Mouse (Mus musculus) cerebellum, adult 11 months (tissue): ENCODE results near the gene Bzw2.

Source experiments
- DNase-seq: peaks from one replicate; pipeline ENCODE4 v3.0.0; 2022

The Bzw2 gene

DNA sequence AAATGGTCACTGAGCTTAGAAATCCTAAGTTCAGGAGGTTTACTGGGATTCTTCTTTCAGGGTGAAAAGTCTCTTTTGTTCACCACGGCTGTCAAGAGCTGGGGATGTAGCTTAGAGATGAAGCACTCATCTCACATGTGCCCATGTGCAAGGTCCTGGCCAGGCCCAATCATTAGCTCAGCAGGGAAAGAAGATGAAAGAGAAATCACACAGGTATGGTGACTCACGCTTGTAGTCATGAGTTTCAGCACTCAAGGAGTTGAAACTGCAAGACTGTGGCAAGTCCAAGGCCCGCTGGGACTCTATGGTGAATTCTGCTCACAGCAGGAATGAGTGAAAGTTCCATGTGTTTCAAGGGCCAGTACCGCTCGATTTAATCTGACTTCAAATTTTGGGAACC lies 23.8 kb downstream of the Bzw2 start:
- DNase-seq = no peak

- no peak for DNase-seq
Observed at GRCm38 (mm10) chr12:36133547-36133946, 24.3 kb downstream of the Bzw2 start.

DNA sequence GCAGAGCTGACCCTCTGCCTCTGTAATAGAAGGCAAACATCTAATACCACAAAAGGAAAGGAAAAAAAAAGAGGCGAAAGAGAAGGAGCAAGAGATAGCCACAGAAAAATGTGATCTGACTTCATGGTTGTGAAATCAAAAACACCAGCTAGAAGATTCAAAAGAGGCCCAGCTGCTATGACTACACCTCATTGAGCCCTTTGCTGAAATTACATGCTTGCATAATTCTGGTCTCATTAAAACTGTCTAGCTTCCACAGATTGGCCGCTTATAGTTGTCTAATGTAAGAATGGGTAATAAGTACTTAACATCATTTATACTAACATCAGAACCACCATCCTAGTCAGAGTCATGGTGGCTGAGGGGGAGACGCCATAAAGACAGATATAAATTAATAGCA lies 25.2 kb downstream of the Bzw2 start:
- no peak for DNase-seq

GRCm38 (mm10) chr12:36132254-36132653 lies 25.6 kb downstream of the Bzw2 start:
- DNase-seq = no peak

DNA sequence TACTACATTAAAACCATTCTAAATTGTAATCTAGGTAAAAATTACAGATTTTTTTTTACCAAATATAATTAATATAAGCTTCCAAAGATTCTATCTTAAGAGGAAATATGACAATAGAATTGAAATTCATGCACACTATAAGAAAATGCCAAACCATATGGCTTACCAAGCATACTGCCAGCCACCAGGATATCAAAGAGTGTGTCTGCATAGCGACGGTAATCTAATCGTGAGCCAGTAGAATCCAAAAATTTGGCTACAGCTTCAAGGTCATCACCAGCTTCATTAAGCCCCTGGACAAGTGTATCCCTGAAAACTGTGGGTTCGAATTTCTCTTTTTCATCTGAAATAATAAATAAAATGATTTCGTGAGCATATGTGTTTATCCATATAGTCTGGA lies 28.1 kb downstream of the Bzw2 start:
- no peak for DNase-seq

DNA sequence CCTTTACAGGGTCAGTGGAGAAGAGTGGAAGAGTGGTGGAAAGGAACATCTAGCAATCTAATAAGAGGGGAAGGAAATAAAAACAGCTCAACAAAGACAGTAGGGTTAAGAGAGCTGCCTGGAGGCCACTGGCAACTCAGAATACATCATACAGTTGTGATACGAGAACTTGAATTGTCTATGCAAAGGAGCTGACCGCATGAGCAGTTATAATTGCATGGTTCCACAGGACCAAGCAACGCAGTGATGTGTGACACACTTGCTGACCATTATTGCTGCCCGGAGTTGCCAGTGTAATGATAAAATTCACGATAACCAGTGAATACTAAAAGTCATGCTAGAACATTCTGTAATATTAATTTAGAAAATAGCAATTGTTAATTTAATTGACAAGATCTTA lies 31.8 kb downstream of the Bzw2 start:
- DNase-seq = no peak

- DNase-seq = no peak
Observed at GRCm38 (mm10) chr12:36119244-36119643, 38.6 kb downstream of the Bzw2 start.

GRCm38 (mm10) chr12:36117161-36117560 lies 40.7 kb downstream of the Bzw2 start:
- no peak for DNase-seq

GRCm38 (mm10) chr12:36112081-36112480 lies 45.8 kb downstream of the Bzw2 start:
- DNase-seq = no peak

- no peak for DNase-seq
Observed at GRCm38 (mm10) chr12:36111110-36111509, 46.8 kb downstream of the Bzw2 start.

DNA sequence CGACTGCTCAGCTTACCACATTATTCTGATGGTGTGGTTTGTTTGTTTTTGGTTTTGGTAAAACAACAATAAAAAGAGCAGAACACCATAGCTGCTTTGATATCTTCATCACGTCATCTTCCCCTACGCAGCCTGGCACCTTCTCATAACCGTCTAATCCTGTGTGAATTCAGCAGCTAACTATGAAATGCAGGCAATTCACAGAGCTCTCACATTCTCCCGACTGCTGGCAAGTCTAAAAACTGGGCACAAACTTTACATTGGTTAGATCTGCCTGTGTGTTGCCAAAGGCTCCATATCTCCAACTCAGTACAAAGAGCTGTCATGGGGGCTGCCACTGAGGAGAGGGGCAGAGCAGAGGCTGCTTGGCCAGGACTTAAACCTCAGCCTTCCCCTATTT lies 47.4 kb downstream of the Bzw2 start:
- no peak for DNase-seq

- no peak for DNase-seq
Observed at GRCm38 (mm10) chr12:36108442-36108841, 49.4 kb downstream of the Bzw2 start.

DNA sequence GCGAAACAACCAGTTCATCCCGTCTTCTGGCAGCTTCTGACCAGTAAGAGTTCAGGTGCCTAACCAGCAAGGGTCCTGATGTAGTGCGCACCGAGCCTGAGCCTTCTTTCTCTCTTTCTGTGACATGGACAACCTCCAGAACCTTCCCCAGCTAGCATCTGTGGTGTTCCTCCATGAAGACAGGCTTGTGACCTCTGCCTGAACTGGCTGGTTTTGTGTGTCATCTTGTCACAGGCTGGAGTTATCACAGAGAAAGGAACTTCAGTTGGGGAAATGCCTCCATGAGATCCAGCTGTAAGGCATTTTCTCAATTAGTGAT lies 54.3 kb downstream of the Bzw2 start:
- DNase-seq = no peak

GRCm38 (mm10) chr12:36102733-36103591 lies 54.9 kb downstream of the Bzw2 start:
- DNase-seq = no peak

DNA sequence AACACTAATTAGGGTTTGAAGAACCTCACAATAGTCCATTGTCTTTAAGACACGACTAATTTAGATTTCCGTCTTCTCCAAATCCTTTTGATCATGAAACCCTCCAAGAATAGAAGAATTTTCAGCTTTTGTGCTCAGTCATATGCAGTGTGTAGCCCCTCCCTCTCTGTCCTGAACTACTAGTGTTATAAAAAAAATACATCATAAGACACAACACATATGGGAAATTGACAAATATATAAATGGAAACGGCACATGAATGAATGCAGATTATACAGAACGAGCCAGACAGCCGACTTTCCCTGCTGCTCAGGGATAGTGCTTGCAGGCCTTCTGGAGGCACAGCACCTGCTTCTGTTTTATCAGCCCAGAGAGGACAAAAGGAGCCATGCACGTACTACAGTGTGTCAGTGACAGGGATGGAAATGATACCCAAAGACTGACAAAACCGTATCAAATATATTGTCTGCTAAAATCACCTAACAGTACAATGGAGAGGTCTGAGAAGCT lies 62.5 kb downstream of the Bzw2 start:
- DNase-seq = no peak

GRCm38 (mm10) chr12:36093081-36093670 lies 64.7 kb downstream of the Bzw2 start:
- DNase-seq = no peak

- no peak for DNase-seq
Observed at GRCm38 (mm10) chr12:36091964-36092363, 65.9 kb downstream of the Bzw2 start.

DNA sequence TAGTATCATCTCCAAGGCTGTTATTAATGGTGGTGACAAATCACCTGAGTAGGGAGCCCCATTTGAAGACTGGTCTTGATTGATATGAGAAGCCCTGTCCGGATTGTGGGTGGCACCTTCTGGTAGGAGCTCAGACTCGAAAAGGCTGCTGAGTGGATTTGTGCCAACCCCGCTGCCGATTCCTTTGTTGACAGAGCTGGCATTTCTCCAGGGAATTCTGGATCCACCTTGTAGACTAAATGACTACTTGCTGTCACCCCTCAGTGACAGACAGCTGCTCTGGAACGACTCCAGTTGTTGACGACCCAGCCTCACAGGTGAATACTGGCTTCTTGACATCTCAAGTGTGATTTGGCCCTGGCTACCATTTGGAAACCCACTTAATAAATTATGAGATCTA lies 68.7 kb downstream of the Bzw2 start:
- DNase-seq = no peak

DNA sequence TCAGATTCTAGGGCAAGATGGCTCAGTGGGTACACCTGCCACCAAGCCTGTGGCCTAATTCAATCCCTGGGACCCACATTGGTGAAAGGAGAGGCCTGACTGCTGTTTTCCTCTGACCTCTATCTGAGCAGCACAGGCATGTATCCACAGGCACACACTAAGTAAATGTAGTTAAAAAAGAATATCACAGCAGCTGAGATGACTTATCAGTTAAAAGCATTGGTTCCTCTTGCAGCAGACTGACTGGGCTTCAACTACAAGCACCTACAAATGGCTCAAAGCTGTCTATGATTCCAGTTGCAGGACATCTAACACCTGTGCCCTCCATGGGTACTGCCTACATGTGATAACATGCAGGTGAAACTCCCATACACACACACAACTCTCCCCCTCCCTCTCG lies 69.1 kb downstream of the Bzw2 start:
- DNase-seq = no peak

- DNase-seq = no peak
Observed at GRCm38 (mm10) chr12:36085380-36085779, 72.5 kb downstream of the Bzw2 start.

GRCm38 (mm10) chr12:36078101-36078899 lies 79.6 kb downstream of the Bzw2 start:
- DNase-seq = no peak

GRCm38 (mm10) chr12:36072860-36073259 lies 85.0 kb downstream of the Bzw2 start:
- DNase-seq = no peak

- no peak for DNase-seq
Observed at GRCm38 (mm10) chr12:36070231-36070630, 87.6 kb downstream of the Bzw2 start.

GRCm38 (mm10) chr12:36067538-36067937 lies 90.3 kb downstream of the Bzw2 start:
- DNase-seq = no peak
